Mouse (Mus musculus) cerebellum, adult 2 months (tissue): ENCODE measurements around the gene Azin2.

Experiments
- CTCF ChIP-seq: fragments of 200-500 bp; IDR thresholded peaks from 2 replicates; pipeline ENCODE4 v1.5.1; 2011; ENCODE audit warnings: low read depth, mild to moderate bottlenecking, control low read depth, low read length, moderate library complexity, borderline replicate concordance; ENCODE audit not compliant: insufficient read depth
- POLR2A ChIP-seq: fragments of 200-500 bp; IDR thresholded peaks from 2 replicates; pipeline ENCODE4 v1.6.1; 2011; ENCODE audit warnings: low read length, control low read depth, borderline replicate concordance; ENCODE audit not compliant: insufficient read depth

DNA sequence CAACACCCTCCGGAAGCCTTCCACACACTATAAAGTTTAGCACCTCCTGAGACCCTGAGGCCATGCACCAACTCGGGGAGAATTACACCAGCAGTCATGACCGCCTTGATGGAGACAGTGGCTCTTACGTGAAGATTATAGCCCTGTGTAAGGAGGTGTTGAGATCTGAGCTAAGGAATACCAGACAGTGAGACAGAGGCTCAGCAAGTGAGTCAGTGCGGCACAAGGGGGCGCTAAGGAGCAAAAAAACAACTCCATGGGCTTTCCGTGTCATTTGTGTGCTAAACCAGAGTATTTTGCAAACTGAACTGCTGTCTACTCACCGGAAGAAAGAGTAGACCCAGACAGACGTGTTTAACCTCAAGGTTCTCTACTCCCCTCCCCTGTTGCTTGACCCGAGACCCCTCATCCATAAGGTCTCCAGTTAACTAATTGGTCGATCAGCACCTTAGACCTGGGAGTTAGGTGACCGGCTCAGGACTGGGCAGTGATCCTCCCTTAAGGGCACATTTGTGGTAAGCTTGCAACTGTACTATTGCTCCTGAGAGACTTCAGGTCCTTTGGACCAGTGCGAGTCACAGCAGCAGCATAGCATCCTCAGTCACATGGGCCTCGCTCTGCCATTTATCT, 8.9 kb upstream of the Azin2 start:
- TF ChIP-seq CTCF (peak; percentile 88), POLR2A (no peak)
